Mouse (Mus musculus) CH12.LX (cell line): ENCODE measurements around the gene Mroh7. TPM values are rescaled to one million over a fixed set of nuclear protein-coding genes. Genes with fewer than 3 reads are reported as not detected.

Experiments
- DNase-seq: peaks from one replicate; pipeline ENCODE4 v3.0.0-alpha.2; 2013; ENCODE audit errors: extremely low read depth
- H3K27ac ChIP-seq: 2 replicates; pipeline ENCODE4 v1.5.1; 2012; ENCODE audit warnings: low read depth, mild to moderate bottlenecking, control low read depth, moderate library complexity; ENCODE audit not compliant: insufficient read depth
- H3K27me3 ChIP-seq: replicated peaks from 2 replicates; pipeline ENCODE3; 2012; ENCODE audit warnings: inconsistent platforms
- H3K36me3 ChIP-seq, 2 experiments: replicated peaks in 1 of 2; 2 replicates each; pipeline versions ENCODE3 to v1.6.1; 2012; ENCODE audit warnings: inconsistent platforms in 1 of 2, low read length in 1 of 2, mild to moderate bottlenecking in 1 of 2, mixed read lengths in 1 of 2, moderate library complexity in 1 of 2; ENCODE audit not compliant: control insufficient read depth in 1 of 2, insufficient read depth in 1 of 2
- H3K4me1 ChIP-seq, 2 experiments: 2 replicates each; pipeline ENCODE4 v1.6.1; 2012; ENCODE audit warnings: inconsistent platforms in 1 of 2, moderate library complexity in 1 of 2; ENCODE audit not compliant: insufficient read depth in 2 of 2, control insufficient read depth in 1 of 2
- H3K4me2 ChIP-seq: 2 replicates; pipeline ENCODE4 v1.6.1; 2012; ENCODE audit warnings: low read depth, mild to moderate bottlenecking, control low read depth; ENCODE audit not compliant: poor library complexity, insufficient read depth, severe bottlenecking
- H3K4me3 ChIP-seq, 3 experiments: fragments of 150-350 bp in 1 of 3; sonication (generic) in 1 of 3; replicated peaks in 1 of 3; 2 replicates each; pipeline versions ENCODE3 to v1.5.1; 2011 to 2012; ENCODE audit warnings: low read depth in 2 of 3, low read length in 2 of 3, mild to moderate bottlenecking in 2 of 3, moderate library complexity in 2 of 3, control low read depth in 1 of 3, improper control_type of control experiment in 1 of 3, inconsistent platforms in 1 of 3, mixed read lengths in 1 of 3; ENCODE audit not compliant: poor library complexity in 1 of 3
- H3K79me2 ChIP-seq: replicated peaks from 2 replicates; pipeline ENCODE4 v1.6.1; 2012; ENCODE audit warnings: mild to moderate bottlenecking, moderate library complexity; ENCODE audit not compliant: control insufficient read depth, poor library complexity, insufficient read depth, severe bottlenecking; ENCODE audit errors: extremely low read depth
- H3K9ac ChIP-seq: 2 replicates; pipeline ENCODE4 v1.6.1; 2012; ENCODE audit warnings: low read depth, mild to moderate bottlenecking, control low read depth, moderate library complexity; ENCODE audit not compliant: insufficient read depth
- H3K9me3 ChIP-seq: replicated peaks from 2 replicates; pipeline ENCODE3; 2012; ENCODE audit warnings: low read length, inconsistent platforms, mixed read lengths
- E2F4 ChIP-seq: IDR thresholded peaks from 2 replicates; pipeline ENCODE4 v1.6.1; 2011; ENCODE audit warnings: low read depth, low read length, improper control_type of control experiment; ENCODE audit not compliant: insufficient replicate concordance
- ETS1 ChIP-seq: conservative IDR thresholded peaks from 2 replicates; pipeline ENCODE4 v1.6.1; 2012; ENCODE audit warnings: low read depth, mild to moderate bottlenecking, inconsistent platforms, low read length, improper control_type of control experiment, moderate library complexity
- IRF4 ChIP-seq: IDR thresholded peaks from 2 replicates; pipeline ENCODE4 v1.6.1; 2014; ENCODE audit warnings: low read depth, mild to moderate bottlenecking, inconsistent platforms, low read length, improper control_type of control experiment
- JUN ChIP-seq: IDR thresholded peaks from 2 replicates; pipeline ENCODE4 v1.6.1; 2011; ENCODE audit warnings: low read depth, mild to moderate bottlenecking, low read length, improper control_type of control experiment, moderate library complexity; ENCODE audit not compliant: insufficient read depth
- JUND ChIP-seq: conservative IDR thresholded peaks from 2 replicates; pipeline ENCODE4 v1.6.1; 2011; ENCODE audit warnings: low read depth, low read length, improper control_type of control experiment
- MAX ChIP-seq: IDR thresholded peaks from 2 replicates; pipeline ENCODE4 v1.6.1; 2011; ENCODE audit warnings: low read length, improper control_type of control experiment
- MEF2A ChIP-seq: IDR thresholded peaks from 2 replicates; pipeline ENCODE4 v1.6.1; 2014; ENCODE audit warnings: low read depth, mild to moderate bottlenecking, inconsistent platforms, low read length, improper control_type of control experiment, borderline replicate concordance
- MYC ChIP-seq: IDR thresholded peaks from 2 replicates; pipeline ENCODE4 v1.6.1; 2011; ENCODE audit warnings: low read depth, mild to moderate bottlenecking, improper control_type of control experiment, low read length
- PAX5 ChIP-seq: IDR thresholded peaks from 2 replicates; pipeline ENCODE4 v1.6.1; 2012; ENCODE audit warnings: low read length, inconsistent platforms, mixed read lengths
- POLR2A ChIP-seq: IDR thresholded peaks from 2 replicates; pipeline ENCODE4 v1.6.1; 2011; ENCODE audit warnings: low read depth, mild to moderate bottlenecking, improper control_type of control experiment, low read length
- RCOR1 ChIP-seq: conservative IDR thresholded peaks from 2 replicates; pipeline ENCODE4 v1.6.1; 2012; ENCODE audit warnings: low read depth, mild to moderate bottlenecking, inconsistent platforms, low read length, improper control_type of control experiment
- TBP ChIP-seq: conservative IDR thresholded peaks from 2 replicates; pipeline ENCODE4 v1.6.1; 2011; ENCODE audit warnings: low read depth, low read length, improper control_type of control experiment
- USF1 ChIP-seq: IDR thresholded peaks from 2 replicates; pipeline ENCODE4 v1.6.1; 2014; ENCODE audit warnings: low read depth, mild to moderate bottlenecking, inconsistent platforms, low read length, improper control_type of control experiment
- ZC3H11A ChIP-seq: IDR thresholded peaks from 2 replicates; pipeline ENCODE4 v1.6.1; 2012; ENCODE audit warnings: low read depth, mild to moderate bottlenecking, inconsistent platforms, low read length, improper control_type of control experiment
- ZKSCAN1 ChIP-seq: IDR thresholded peaks from 2 replicates; pipeline ENCODE4 v1.6.1; 2012; ENCODE audit warnings: low read depth, inconsistent platforms, low read length, improper control_type of control experiment, borderline replicate concordance
- ZNF384 ChIP-seq: IDR thresholded peaks from 2 replicates; pipeline ENCODE4 v1.6.1; 2012; ENCODE audit warnings: low read depth, low read length, improper control_type of control experiment, inconsistent platforms
- dilution Hi-C: fragments of 300-500 bp; cut with MboI; formaldehyde crosslinking; loops from 2 replicates; pipeline ENCODE4 v1.14.3; 2020; ENCODE audit warnings: low sequenced_read_pairs; ENCODE audit not compliant: extremely low pct_unique_long_range_greater_than_20kb, extremely low pct_ligation_motif_present
- in situ Hi-C: fragments of 300-500 bp; cut with MboI; formaldehyde crosslinking; loops from 3 replicates; pipeline ENCODE4 v1.14.3; 2019; ENCODE audit warnings: low sequenced_read_pairs, low pct_ligation_motif_present, low pct_unique_long_range_greater_than_20kb, mixed read lengths
- polyA plus RNA-seq: library from polyadenylated mRNA; unstranded; fragments of >175 nt; gene quantifications from 2 replicates; pipeline ENCODE4 v1.2.1, GENCODE M21; 2012; ENCODE audit warnings: low read depth; ENCODE audit not compliant: insufficient read length
- total RNA-seq, 2 experiments: library from RNA; depleted of rRNA; stranded (reverse); fragments of 300-350 nt in 1 of 2; fragments of >200 nt in 1 of 2; gene quantifications; 2 replicates each; pipeline ENCODE4 v1.2.3; 2012 to 2014

Gene Mroh7
- total RNA-seq (2012; rRNA removed) (0.04 TPM in 1 of 2 replicates, not detected in the other), total RNA-seq (2014; rRNA removed) (not detected in 2 replicates), polyA plus RNA-seq (not detected in 2 replicates)

- Histone ChIP-seq H3K36me3 (no peaks in the 10 kb centered on the region), H3K9ac (no peak within 1 kb of the TSS), H3K27ac (no peak within 1 kb of the TSS), H3K79me2 (no peaks in the 10 kb centered on the region), H3K27me3 (peaks cover 8% of the 10 kb centered on the region), H3K4me2 (no peak within 1 kb of the TSS), H3K4me3 (no peak within 1 kb of the TSS), H3K9me3 (no peaks in the 10 kb centered on the region), H3K4me1 (peaks cover 2 to 22% of the 10 kb centered on the region in 2 experiments; a peak in 3 of 4 replicates)
- dilution Hi-C loops, result no loop called here
- TF ChIP-seq MEF2A (no peak), IRF4 (no peak), MAX (no peak), RCOR1 (no peak), E2F4 (no peak), MYC (no peak), ZNF384 (no peak), ZC3H11A (no peak), PAX5 (no peak), JUND (no peak), JUN (no peak), USF1 (no peak)
- in situ Hi-C loops, result no loop called here
- DNase-seq, result no peak
Observed at GRCm38 (mm10) chr4:106730814-106731213, at the start of gene Mroh7. Mroh7 (minus strand) TSS chr4:106730925.

GRCm38 (mm10) chr4:106780045-106780444 lies 49.3 kb upstream of the Mroh7 start:
- H3K4me3 ChIP-seq, result no peak overlapping the region
- H3K27me3 ChIP-seq, result no peaks in the 10 kb centered on the region
- in situ Hi-C loops, result no loop called here
- H3K4me1 ChIP-seq, result peaks cover 5 to 29% of the 10 kb centered on the region in 2 experiments; a peak in 3 of 4 replicates
- no peaks in the 10 kb centered on the region for H3K79me2 ChIP-seq
- TF ChIP-seq TBP (no peak), ZKSCAN1 (no peak), POLR2A (no peak), ETS1 (no peak)
- TF ChIP-seq, all 38 proteins: peak for 0
- no peak for DNase-seq
- Histone ChIP-seq H3K4me2 (no peak overlapping the region), H3K27ac (no peak overlapping the region), H3K9me3 (peaks cover 3% of the 10 kb centered on the region), H3K9ac (no peak overlapping the region), H3K36me3 (peaks cover 0 to 20% of the 10 kb centered on the region in 2 experiments)
- dilution Hi-C loops, result no loop called here
